Mouse (Mus musculus): ENCODE results near the gene Stk40.

DNA sequence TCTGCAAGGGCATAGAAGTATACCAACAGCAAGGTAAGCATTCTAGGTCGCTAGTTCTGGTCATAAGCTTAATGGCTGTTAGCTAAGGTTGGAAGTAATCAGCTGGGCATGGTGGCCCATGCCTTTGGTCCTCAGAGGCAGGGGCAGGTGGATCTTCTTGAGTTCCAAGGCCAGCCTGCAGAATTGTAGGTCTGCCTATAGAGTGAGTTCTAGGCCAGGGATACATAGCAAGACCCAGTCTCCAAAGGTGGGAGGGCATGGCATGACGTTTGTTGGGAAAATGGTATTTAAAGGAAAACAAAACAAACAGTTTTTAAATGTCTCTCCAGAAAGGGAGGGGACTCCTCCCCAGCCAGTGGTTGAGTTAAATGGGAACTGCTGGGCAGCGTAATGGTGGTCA is 3.0 kb upstream of the Stk40 start:
- TF ChIP-seq MAX (IDR thresholded peaks at IDR 0.05; ENCODE audit: low read depth) (no peak), POLR2A (IDR thresholded peaks at IDR 0.05; ENCODE audit: insufficient read length, low read depth) (no peak), POLR2AphosphoS2 (IDR thresholded peaks at IDR 0.05; ENCODE audit: insufficient read length, low read depth) (no peak), SRF (IDR thresholded peaks at IDR 0.05; ENCODE audit: control insufficient read depth, insufficient read length, low read depth) (no peak), E2F4 (IDR thresholded peaks at IDR 0.05; ENCODE audit: insufficient read depth) (no peak), MYOG (IDR thresholded peaks at IDR 0.05; ENCODE audit: control insufficient read depth in 1 of 3, insufficient read depth in 1 of 3, insufficient read length in 2 of 3, low read depth in 2 of 3) (no peak), TCF12 (IDR thresholded peaks at IDR 0.05; ENCODE audit: insufficient read depth, poor library complexity, severe bottlenecking) (no peak), MYOD1 (IDR thresholded peaks at IDR 0.05; ENCODE audit: control insufficient read depth in 1 of 3, insufficient read length in 2 of 3, low read depth in 2 of 3) (no peak), USF1 (IDR thresholded peaks at IDR 0.05; ENCODE audit: low read depth) (no peak), TCF3 (IDR thresholded peaks at IDR 0.05; ENCODE audit: insufficient read length, low read depth) (no peak)
